Mouse (Mus musculus): ENCODE measurements around the gene Emc9. TPM values are rescaled to one million over a fixed set of nuclear protein-coding genes. Genes with fewer than 3 reads are reported as not detected.

Emc9 gene
- polyA plus RNA-seq, 1 experiment = 5.8 TPM

- peak within 1 kb of the TSS; percentile 86 for H3K27ac ChIP-seq (ENCODE audit: control insufficient read depth, insufficient read depth, low read depth, low read length)
- peak within 1 kb of the TSS; percentile 75 for H3K4me3 ChIP-seq (ENCODE audit: control insufficient read depth, low read depth, low read length)
- TF ChIP-seq POLR2A (IDR thresholded peaks at IDR 0.05; ENCODE audit: control insufficient read depth, low read depth, low read length) (no peak), CTCF (IDR thresholded peaks at IDR 0.05; ENCODE audit: control insufficient read depth, insufficient read depth, insufficient replicate concordance, low read depth, low read length) (no peak)
- no peaks in the 10 kb centered on the region for H3K36me3 ChIP-seq (ENCODE audit: control insufficient read depth, insufficient read depth, low read length)
- H3K4me1 ChIP-seq (ENCODE audit: control insufficient read depth, insufficient read depth, low read length) = no peaks in the 10 kb centered on the region; the same call in 1 of the 2 replicates
- H3K27me3 ChIP-seq (ENCODE audit: control insufficient read depth, insufficient read depth, low read length) = no peaks in the 10 kb centered on the region
Observed at GRCm38 (mm10) chr14:55603271-55603632, 18.1 kb upstream of the Emc9 start, which contains the start of gene Irf9. Irf9 (plus strand) TSS chr14:55603571.

- Histone ChIP-seq H3K4me1 (ENCODE audit: control insufficient read depth, insufficient read depth, low read length) (peaks cover 6% of the 10 kb centered on the region), H3K27ac (ENCODE audit: control insufficient read depth, insufficient read depth, low read depth, low read length) (no peak overlapping the region), H3K36me3 (ENCODE audit: control insufficient read depth, insufficient read depth, low read length) (no peaks in the 10 kb centered on the region), H3K27me3 (ENCODE audit: control insufficient read depth, insufficient read depth, low read length) (no peaks in the 10 kb centered on the region), H3K4me3 (ENCODE audit: control insufficient read depth, low read depth, low read length) (no peak overlapping the region)
- no peak for TF ChIP-seq CTCF (IDR thresholded peaks at IDR 0.05; ENCODE audit: control insufficient read depth, insufficient read depth, insufficient replicate concordance, low read depth, low read length)
Observed at GRCm38 (mm10) chr14:55598521-55599390, 13.7 kb upstream of the Emc9 start.

- H3K27ac ChIP-seq (ENCODE audit: control insufficient read depth, insufficient read depth, low read depth, low read length) = no peak overlapping the region
- H3K4me1 ChIP-seq (ENCODE audit: control insufficient read depth, insufficient read depth, low read length) = peaks cover 15% of the 10 kb centered on the region
- H3K36me3 ChIP-seq (ENCODE audit: control insufficient read depth, insufficient read depth, low read length) = no peaks in the 10 kb centered on the region
- no peaks in the 10 kb centered on the region for H3K27me3 ChIP-seq (ENCODE audit: control insufficient read depth, insufficient read depth, low read length)
- no peak for TF ChIP-seq POLR2A (IDR thresholded peaks at IDR 0.05; ENCODE audit: control insufficient read depth, low read depth, low read length)
- TF ChIP-seq CTCF (IDR thresholded peaks at IDR 0.05; ENCODE audit: control insufficient read depth, insufficient read depth, insufficient replicate concordance, low read depth, low read length) = no peak
- H3K4me3 ChIP-seq (ENCODE audit: control insufficient read depth, low read depth, low read length) = peak overlapping the region; percentile 56
Observed at GRCm38 (mm10) chr14:55596036-55596690, 11.1 kb upstream of the Emc9 start.

GRCm38 (mm10) chr14:55592226-55592625, 7.1 kb upstream of the Emc9 start:
- Histone ChIP-seq H3K27me3 (ENCODE audit: control insufficient read depth, insufficient read depth, low read length) (no peaks in the 10 kb centered on the region), H3K27ac (ENCODE audit: control insufficient read depth, insufficient read depth, low read depth, low read length) (no peak overlapping the region), H3K4me3 (ENCODE audit: control insufficient read depth, low read depth, low read length) (peak overlapping the region; percentile 88), H3K36me3 (ENCODE audit: control insufficient read depth, insufficient read depth, low read length) (no peaks in the 10 kb centered on the region), H3K4me1 (ENCODE audit: control insufficient read depth, insufficient read depth, low read length) (peaks cover 19% of the 10 kb centered on the region)
- TF ChIP-seq CTCF (IDR thresholded peaks at IDR 0.05; ENCODE audit: control insufficient read depth, insufficient read depth, insufficient replicate concordance, low read depth, low read length) = no peak
- no peak for TF ChIP-seq POLR2A (IDR thresholded peaks at IDR 0.05; ENCODE audit: control insufficient read depth, low read depth, low read length)

GRCm38 (mm10) chr14:55591331-55591891, 6.3 kb upstream of the Emc9 start, which contains the start of gene Rnf31:
Rnf31 (plus strand) TSS chr14:55591708.
- Histone ChIP-seq H3K4me3 (ENCODE audit: control insufficient read depth, low read depth, low read length) (peak within 1 kb of the TSS; percentile 88), H3K4me1 (ENCODE audit: control insufficient read depth, insufficient read depth, low read length) (peaks cover 16% of the 10 kb centered on the region), H3K27me3 (ENCODE audit: control insufficient read depth, insufficient read depth, low read length) (no peaks in the 10 kb centered on the region), H3K27ac (ENCODE audit: control insufficient read depth, insufficient read depth, low read depth, low read length) (peak within 1 kb of the TSS; percentile 87), H3K36me3 (ENCODE audit: control insufficient read depth, insufficient read depth, low read length) (no peaks in the 10 kb centered on the region)
- peak; percentile 38; the same call in 1 of the 2 replicates for TF ChIP-seq POLR2A (IDR thresholded peaks at IDR 0.05; ENCODE audit: control insufficient read depth, low read depth, low read length)
- no peak for TF ChIP-seq CTCF (IDR thresholded peaks at IDR 0.05; ENCODE audit: control insufficient read depth, insufficient read depth, insufficient replicate concordance, low read depth, low read length)

GRCm38 (mm10) chr14:55590748-55591330, 5.7 kb upstream of the Emc9 start, which contains the start of gene Psme2:
Psme2 (minus strand) TSS chr14:55591113.
- TF ChIP-seq CTCF (IDR thresholded peaks at IDR 0.05; ENCODE audit: control insufficient read depth, insufficient read depth, insufficient replicate concordance, low read depth, low read length) = no peak
- TF ChIP-seq POLR2A (IDR thresholded peaks at IDR 0.05; ENCODE audit: control insufficient read depth, low read depth, low read length) = peak; percentile 25; the same call in 1 of the 2 replicates

More at GRCm38 (mm10) chr14:55590748-55591330, 5.7 kb upstream of the Emc9 start, which contains the start of gene Psme2:
- peak within 1 kb of the TSS; percentile 88 for H3K4me3 ChIP-seq (ENCODE audit: control insufficient read depth, low read depth, low read length)
- no peaks in the 10 kb centered on the region for H3K27me3 ChIP-seq (ENCODE audit: control insufficient read depth, insufficient read depth, low read length)
- H3K4me1 ChIP-seq (ENCODE audit: control insufficient read depth, insufficient read depth, low read length) = peaks cover 13% of the 10 kb centered on the region
- peak within 1 kb of the TSS; percentile 87 for H3K27ac ChIP-seq (ENCODE audit: control insufficient read depth, insufficient read depth, low read depth, low read length)
- no peaks in the 10 kb centered on the region for H3K36me3 ChIP-seq (ENCODE audit: control insufficient read depth, insufficient read depth, low read length)

Measured in testis, adult 2 months (tissue).